8 mouse cellular contexts compared by ENCODE assay signal in genomic region chr3:152106225-152107148, GRCm38 (mm10). TPM values are rescaled to one million over a fixed set of nuclear protein-coding genes. Genes with fewer than 3 reads are reported as not detected.
DNase-seq lines count a peak whose midpoint lies in the region; ATAC-seq lines count a peak whose summit lies in the region.

No protein-coding gene starts in this region.

- H3K4me2 ChIP-seq in lung, embryonic 16.5 days (ENCODE audit: low read depth, low read length) = peak overlapping the region; percentile 66
- peak overlapping the region; percentile 91 for H3K4me2 ChIP-seq in hindbrain, embryonic 15.5 days
- H3K4me2 ChIP-seq in liver, embryonic 13.5 days = peak overlapping the region; percentile 52

- H3K4me3 ChIP-seq in lung, embryonic 16.5 days (ENCODE audit: low read length) = peak overlapping the region; percentile 37
- H3K4me3 ChIP-seq in hindbrain, embryonic 15.5 days = peak overlapping the region; percentile 41
- peak overlapping the region; percentile 30 for H3K4me3 ChIP-seq in liver, embryonic 13.5 days (replicated peaks)

- no peaks in the 10 kb centered on the region for H3K36me3 ChIP-seq in lung, embryonic 16.5 days (ENCODE audit: control insufficient read depth, insufficient read depth, low read length)
- H3K36me3 ChIP-seq in hindbrain, embryonic 15.5 days = no peaks in the 10 kb centered on the region
- H3K36me3 ChIP-seq in liver, embryonic 13.5 days = peaks cover 5% of the 10 kb centered on the region; the same call in 1 of the 2 replicates

- peak; percentile 29 for ATAC-seq in lung, embryonic 16.5 days (ENCODE audit: low read depth)
- peak; percentile 35 for ATAC-seq in hindbrain, embryonic 15.5 days (ENCODE audit: low FRiP score, low read depth)
- ATAC-seq in liver, embryonic 13.5 days (ENCODE audit: low read depth) = no peak

- H3K9ac ChIP-seq in lung, embryonic 16.5 days (ENCODE audit: low read length) = no peak overlapping the region; the same call in 1 of the 2 replicates
- H3K9ac ChIP-seq in hindbrain, embryonic 15.5 days = peak overlapping the region; percentile 26
- H3K9ac ChIP-seq in liver, embryonic 13.5 days = 0 out of 2 replicates have a peak overlapping the region, but pooled peaks have one; percentile 7

- no peak for DNase-seq in lung, postnatal 25 days (ENCODE audit: low spot score)
- DNase-seq in embryo, embryonic 9.5 days (ENCODE audit: extremely low spot score) = peak; percentile 38
- DNase-seq in liver, embryonic 13.5 days = no peak
- peak; percentile 42 for DNase-seq in right cerebral cortex, postnatal 4 days
- no peak for DNase-seq in ovary, adult 18-20 months (ENCODE audit: low spot score)
- no peak for DNase-seq in spleen, postnatal 14 days (ENCODE audit: low spot score in 2 of 2)

- H3K27me3 ChIP-seq in lung, embryonic 16.5 days (ENCODE audit: control insufficient read depth, insufficient read depth, low read depth, low read length) = peaks cover 3% of the 10 kb centered on the region; the same call in 1 of the 2 replicates
- no peaks in the 10 kb centered on the region for H3K27me3 ChIP-seq in hindbrain, embryonic 15.5 days
- peaks cover 65% of the 10 kb centered on the region for H3K27me3 ChIP-seq in liver, embryonic 13.5 days

- peaks cover 21% of the 10 kb centered on the region for H3K4me1 ChIP-seq in lung, embryonic 16.5 days (replicated peaks; ENCODE audit: control insufficient read depth, insufficient read depth, low read length)
- peaks cover 36% of the 10 kb centered on the region for H3K4me1 ChIP-seq in hindbrain, embryonic 15.5 days (replicated peaks)
- H3K4me1 ChIP-seq in liver, embryonic 13.5 days (replicated peaks) = peaks cover 34% of the 10 kb centered on the region

- H3K27ac ChIP-seq in lung, embryonic 16.5 days (ENCODE audit: low read length) = no peak overlapping the region
- peak overlapping the region; percentile 65 for H3K27ac ChIP-seq in hindbrain, embryonic 15.5 days (replicated peaks)
- no peak overlapping the region for H3K27ac ChIP-seq in liver, embryonic 13.5 days

- H3K9me3 ChIP-seq in lung, embryonic 16.5 days (ENCODE audit: control insufficient read depth, low read length) = no peaks in the 10 kb centered on the region
- no peaks in the 10 kb centered on the region for H3K9me3 ChIP-seq in hindbrain, embryonic 15.5 days
- 0 out of 2 replicates have a peak, but pooled peaks cover 3% of the 10 kb centered on the region for H3K9me3 ChIP-seq in liver, embryonic 13.5 days (replicated peaks)

- WGBS in lung, embryonic 16.5 days = 3% methylated on average over 28 of the region's 28 CpGs
- WGBS in hindbrain, embryonic 15.5 days = under 1% methylated on average over 28 of the region's 28 CpGs
- 11% methylated on average over 28 of the region's 28 CpGs for WGBS in liver, embryonic 13.5 days (ENCODE audit: insufficient replicate concordance)

RNA-seq across cellular contexts. Expression of gene Gipc2, which starts 59.5 kb away (rescaled TPM):
- polyA plus RNA-seq in lung, embryonic 16.5 days (2015; fragmentation: Nextera tagmentation; extraction: Ambion mirVana) = 12.3 and 13.4 TPM in 2 replicates
- 13.5 and 13.7 TPM in 2 replicates for polyA plus RNA-seq in hindbrain, embryonic 15.5 days (2015; fragmentation: Nextera tagmentation; extraction: Ambion mirVana)
- polyA plus RNA-seq in liver, embryonic 13.5 days (2015; fragmentation: Nextera tagmentation; extraction: Ambion mirVana) = 12.3 and 21.0 TPM in 2 replicates

Comparison
In these comparisons a context has a peak if more than half of its experiments do, and no peak if none do; other contexts are left out.
1. DNase-seq: peak in embryo, embryonic 9.5 days (single experiment) and right cerebral cortex, postnatal 4 days (single experiment); none in lung, postnatal 25 days (single experiment), liver, embryonic 13.5 days (single experiment), ovary, adult 18-20 months (single experiment) and spleen, postnatal 14 days (0 of 2).
2. Peak in every context shown above with its lines, with median percentiles within 50 percentile points of each other: H3K4me2 ChIP-seq and H3K4me3 ChIP-seq.